ENCODE assay signal across 8 mouse cellular contexts in genomic region chr10:68146842-68147241, GRCm38 (mm10).
DNase-seq lines count a peak whose midpoint lies in the region; ATAC-seq and TF ChIP-seq lines count a peak whose summit lies in the region.

No protein-coding gene starts in this region.

- H3K27ac ChIP-seq in liver, embryonic 12.5 days, result no peak overlapping the region
- no peak overlapping the region for H3K27ac ChIP-seq in heart, embryonic 14.5 days (replicated peaks in 1 of 2; ENCODE audit: control insufficient read depth in 1 of 2, insufficient read depth in 1 of 2, low read depth in 2 of 2, low read length in 2 of 2)

- no peak overlapping the region for H3K4me3 ChIP-seq in liver, embryonic 12.5 days
- no peak overlapping the region for H3K4me3 ChIP-seq in heart, embryonic 14.5 days (ENCODE audit: control insufficient read depth in 1 of 2, insufficient read depth in 1 of 2, low read depth in 1 of 2, low read length in 2 of 2)
- H3K4me3 ChIP-seq in myocyte, result no peak overlapping the region

- H3K27me3 ChIP-seq in liver, embryonic 12.5 days (replicated peaks), result no peaks in the 10 kb centered on the region
- H3K27me3 ChIP-seq in heart, embryonic 14.5 days (ENCODE audit: control insufficient read depth, insufficient read depth, low read length), result no peaks in the 10 kb centered on the region
- H3K27me3 ChIP-seq in myocyte (ENCODE audit: control insufficient read depth, insufficient read depth, insufficient read length), result no peaks in the 10 kb centered on the region

- H3K79me2 ChIP-seq in myocyte (ENCODE audit: control insufficient read depth, insufficient read depth), result peaks cover 28% of the 10 kb centered on the region

- no peak overlapping the region for H3K9ac ChIP-seq in liver, embryonic 12.5 days
- peak overlapping the region; percentile 32; the same call in 1 of the 2 replicates for H3K9ac ChIP-seq in heart, embryonic 14.5 days (ENCODE audit: low read length)

- 0 out of 2 replicates have a peak, but pooled peaks cover 3% of the 10 kb centered on the region for H3K36me3 ChIP-seq in liver, embryonic 12.5 days
- no peaks in the 10 kb centered on the region for H3K36me3 ChIP-seq in heart, embryonic 14.5 days (ENCODE audit: control insufficient read depth, insufficient read depth, low read length)
- peaks cover 5% of the 10 kb centered on the region for H3K36me3 ChIP-seq in myocyte (ENCODE audit: control insufficient read depth, insufficient read depth)

- H3K4me2 ChIP-seq in liver, embryonic 12.5 days, result no peak overlapping the region
- no peak overlapping the region for H3K4me2 ChIP-seq in heart, embryonic 14.5 days (ENCODE audit: low read length)
- peak overlapping the region; percentile 1 for H3K4me2 ChIP-seq in myocyte (ENCODE audit: low read depth)

- H3ac ChIP-seq in myocyte (ENCODE audit: control insufficient read depth, insufficient read length), result no peak overlapping the region

- no peak for ATAC-seq in liver, embryonic 12.5 days
- ATAC-seq in heart, embryonic 14.5 days (ENCODE audit: insufficient number of reproducible peaks, insufficient read depth, low FRiP score, low read depth), result no peak

- DNase-seq in liver (peak; percentile 51), MN1 (ENCODE audit: low spot score) (peak; percentile 66)
- DNase-seq in cerebellum, adult 9-11 months, result peak; percentile 60
- DNase-seq in layer of hippocampus, postnatal 10 days (ENCODE audit: low spot score in 2 of 2), result peak; percentile 63 to 73
- DNase-seq in thymus, postnatal 4 days, result peak; percentile 50

- no peaks in the 10 kb centered on the region for H3K9me3 ChIP-seq in liver, embryonic 12.5 days (replicated peaks)
- peaks cover 4% of the 10 kb centered on the region for H3K9me3 ChIP-seq in heart, embryonic 14.5 days (ENCODE audit: control insufficient read depth, low read length)

- no peaks in the 10 kb centered on the region for H3K4me1 ChIP-seq in liver, embryonic 12.5 days
- peaks cover 6 to 17% of the 10 kb centered on the region in 2 experiments for H3K4me1 ChIP-seq in heart, embryonic 14.5 days (ENCODE audit: control insufficient read depth in 2 of 2, insufficient read depth in 2 of 2, low read length in 2 of 2)

- WGBS in liver, embryonic 12.5 days (ENCODE audit: insufficient replicate concordance), result 5% methylated on average over 5 of the region's 5 CpGs
- WGBS in heart, embryonic 14.5 days, result 9% methylated on average over 5 of the region's 5 CpGs

- no peak for TF ChIP-seq POLR2A in myocyte (IDR thresholded peaks at IDR 0.05; ENCODE audit: insufficient read length, low read depth)

TF ChIP-seq in myocyte, 11 proteins besides CTCF, POLR2A, EP300 and RAD21:
- TF ChIP-seq SRF (IDR thresholded peaks at IDR 0.05; ENCODE audit: control insufficient read depth, insufficient read length, low read depth) (no peak), POLR2AphosphoS2 (IDR thresholded peaks at IDR 0.05; ENCODE audit: insufficient read length, low read depth) (no peak), E2F4 (IDR thresholded peaks at IDR 0.05; ENCODE audit: insufficient read depth) (no peak), REST (IDR thresholded peaks at IDR 0.05; ENCODE audit: insufficient read depth, insufficient read length) (no peak), TCF3 (IDR thresholded peaks at IDR 0.05; ENCODE audit: insufficient read length, low read depth) (no peak), TCF12 (IDR thresholded peaks at IDR 0.05; ENCODE audit: insufficient read depth, poor library complexity, severe bottlenecking) (no peak)
